Mouse (Mus musculus) neural tube, embryonic 12.5 days (tissue): Measurements from ENCODE around the gene Arhgef40. TPM values are rescaled to one million over a fixed set of nuclear protein-coding genes. Genes with fewer than 3 reads are reported as not detected.

Experiments used
- ATAC-seq: fragments of 200-750 bp; cut with Nextera tagmentation; 2 replicates; pipeline ENCODE4 v1.8.0; 2017; ENCODE audit warnings: low read depth, mild to moderate bottlenecking, moderate TSS enrichment, moderate library complexity; ENCODE audit not compliant: low FRiP score
- H3K27ac ChIP-seq: fragments of 300-500 bp; sonication (generic); 2 replicates; pipeline ENCODE4 v1.5.1; 2016
- H3K27me3 ChIP-seq: fragments of 300-500 bp; sonication (generic); replicated peaks from 2 replicates; pipeline ENCODE4 v1.6.1; 2016; ENCODE audit warnings: mild to moderate bottlenecking
- H3K36me3 ChIP-seq: fragments of 300-500 bp; sonication (generic); 2 replicates; pipeline ENCODE4 v1.6.1; 2016; ENCODE audit warnings: mild to moderate bottlenecking
- H3K4me1 ChIP-seq: fragments of 300-500 bp; sonication (generic); 2 replicates; pipeline ENCODE4 v1.6.1; 2016
- H3K4me2 ChIP-seq: fragments of 300-500 bp; sonication (generic); replicated peaks from 2 replicates; pipeline ENCODE4 v1.6.1; 2016; ENCODE audit warnings: mild to moderate bottlenecking
- H3K4me3 ChIP-seq: fragments of 300-500 bp; sonication (generic); 2 replicates; pipeline ENCODE4 v1.5.1; 2016
- H3K9ac ChIP-seq: fragments of 300-500 bp; sonication (generic); 2 replicates; pipeline ENCODE4 v1.6.1; 2016; ENCODE audit warnings: mild to moderate bottlenecking
- H3K9me3 ChIP-seq: fragments of 300-500 bp; sonication (generic); 2 replicates; pipeline ENCODE4 v1.6.1; 2016; ENCODE audit warnings: mild to moderate bottlenecking
- WGBS: fragments of 180-500 bp; shearing (Covaris S2); methylation state at CpG from one replicate; pipeline ENCODE4 v1.1.7; 2016; 5-methylcytosine and 5-hydroxymethylcytosine counted together
- polyA plus RNA-seq: library from polyadenylated mRNA; unstranded; fragments of >200 nt; fragmentation: Nextera tagmentation; extraction: Ambion mirVana; gene quantifications from 2 replicates; pipeline ENCODE4 v1.2.1, GENCODE M21; 2016

The Arhgef40 gene
- polyA plus RNA-seq, 1 experiment from 2014 or later, result 110 TPM

- under 1% methylated on average over 27 of the region's 27 CpGs for WGBS
- Histone ChIP-seq H3K36me3 (peaks cover 24% of the 10 kb centered on the region), H3K4me2 (peak overlapping the region; percentile 80), H3K9me3 (no peaks in the 10 kb centered on the region), H3K4me1 (peaks cover 25% of the 10 kb centered on the region), H3K4me3 (peak overlapping the region; percentile 69), H3K27ac (peak overlapping the region; percentile 44), H3K27me3 (no peaks in the 10 kb centered on the region), H3K9ac (peak overlapping the region; percentile 82)
- peak; percentile 49 for ATAC-seq
These were observed 1.0 kb downstream of the Arhgef40 start for GRCm38 (mm10) chr14:51985301-51986152.

- WGBS, result 5% methylated on average over 7 of the region's 7 CpGs
- Histone ChIP-seq H3K4me3 (peak overlapping the region; percentile 69), H3K27me3 (no peaks in the 10 kb centered on the region)
These were observed 1.6 kb downstream of the Arhgef40 start for GRCm38 (mm10) chr14:51986153-51986505.

GRCm38 (mm10) chr14:51987177-51987576 is 2.7 kb downstream of the Arhgef40 start:
- no peak overlapping the region for H3K4me3 ChIP-seq
- H3K27ac ChIP-seq, result no peak overlapping the region
- ATAC-seq, result no peak
- no peak overlapping the region for H3K4me2 ChIP-seq
- H3K9me3 ChIP-seq, result no peaks in the 10 kb centered on the region
- WGBS, result 92% methylated on average over 6 of the region's 6 CpGs
- peaks cover 41% of the 10 kb centered on the region for H3K36me3 ChIP-seq
- H3K4me1 ChIP-seq, result peaks cover 25% of the 10 kb centered on the region
- H3K9ac ChIP-seq, result no peak overlapping the region
- no peaks in the 10 kb centered on the region for H3K27me3 ChIP-seq

More at GRCm38 (mm10) chr14:51986153-51986505, 1.6 kb downstream of the Arhgef40 start:
- peak overlapping the region; percentile 2; the same call in 1 of the 2 replicates for H3K27ac ChIP-seq
- H3K4me2 ChIP-seq, result peak overlapping the region; percentile 80
- peaks cover 25% of the 10 kb centered on the region for H3K4me1 ChIP-seq
- H3K36me3 ChIP-seq, result peaks cover 31% of the 10 kb centered on the region
- H3K9ac ChIP-seq, result peak overlapping the region; percentile 82
- no peak for ATAC-seq
- H3K9me3 ChIP-seq, result no peaks in the 10 kb centered on the region

- Histone ChIP-seq H3K9ac (no peak overlapping the region), H3K4me3 (no peak overlapping the region), H3K4me1 (peaks cover 21% of the 10 kb centered on the region), H3K36me3 (peaks cover 52% of the 10 kb centered on the region), H3K4me2 (no peak overlapping the region), H3K27me3 (no peaks in the 10 kb centered on the region), H3K9me3 (no peaks in the 10 kb centered on the region), H3K27ac (no peak overlapping the region)
- WGBS, result 82% methylated on average over 12 of the region's 12 CpGs
- no peak for ATAC-seq
These were observed 4.2 kb downstream of the Arhgef40 start for GRCm38 (mm10) chr14:51988731-51989130.

GRCm38 (mm10) chr14:51989461-51989970 is 5.0 kb downstream of the Arhgef40 start:
- H3K27me3 ChIP-seq, result no peaks in the 10 kb centered on the region
- peaks cover 16% of the 10 kb centered on the region for H3K4me1 ChIP-seq
- H3K4me3 ChIP-seq, result no peak overlapping the region
- no peaks in the 10 kb centered on the region for H3K9me3 ChIP-seq
- ATAC-seq, result no peak
- peaks cover 60% of the 10 kb centered on the region for H3K36me3 ChIP-seq
- H3K9ac ChIP-seq, result no peak overlapping the region
- 73% methylated on average over 12 of the region's 12 CpGs for WGBS
- no peak overlapping the region for H3K4me2 ChIP-seq
- H3K27ac ChIP-seq, result no peak overlapping the region

GRCm38 (mm10) chr14:51994453-51994852 is 9.9 kb downstream of the Arhgef40 start:
- Histone ChIP-seq H3K4me3 (no peak overlapping the region), H3K27me3 (no peaks in the 10 kb centered on the region), H3K4me2 (no peak overlapping the region), H3K9ac (no peak overlapping the region), H3K36me3 (peaks cover 93% of the 10 kb centered on the region), H3K27ac (no peak overlapping the region), H3K4me1 (no peaks in the 10 kb centered on the region; the same call in 1 of the 2 replicates), H3K9me3 (no peaks in the 10 kb centered on the region)
- 95% methylated on average over 4 of the region's 4 CpGs for WGBS
- no peak for ATAC-seq

GRCm38 (mm10) chr14:51995219-51995871 is 10.8 kb downstream of the Arhgef40 start:
- peaks cover 92% of the 10 kb centered on the region for H3K36me3 ChIP-seq
- no peak overlapping the region for H3K4me3 ChIP-seq
- H3K27me3 ChIP-seq, result no peaks in the 10 kb centered on the region
- ATAC-seq, result no peak
- H3K4me2 ChIP-seq, result no peak overlapping the region
- no peaks in the 10 kb centered on the region for H3K9me3 ChIP-seq
- no peak overlapping the region for H3K9ac ChIP-seq
- WGBS, result 81% methylated on average over 12 of the region's 12 CpGs
- no peak overlapping the region for H3K27ac ChIP-seq
- no peaks in the 10 kb centered on the region for H3K4me1 ChIP-seq

- Histone ChIP-seq H3K9ac (no peak overlapping the region), H3K4me3 (no peak overlapping the region), H3K36me3 (peaks cover 89% of the 10 kb centered on the region), H3K27ac (no peak overlapping the region), H3K27me3 (no peaks in the 10 kb centered on the region), H3K4me2 (no peak overlapping the region), H3K4me1 (no peaks in the 10 kb centered on the region), H3K9me3 (no peaks in the 10 kb centered on the region)
- WGBS, result 90% methylated on average over 13 of the region's 13 CpGs
- no peak for ATAC-seq
These were observed 11.8 kb downstream of the Arhgef40 start for GRCm38 (mm10) chr14:51996231-51996841.

GRCm38 (mm10) chr14:51996866-51997265 is 12.3 kb downstream of the Arhgef40 start:
- Histone ChIP-seq H3K9ac (no peak overlapping the region), H3K36me3 (peaks cover 86% of the 10 kb centered on the region)
- ATAC-seq, result no peak

GRCm38 (mm10) chr14:51997483-51997882 is 13.0 kb downstream of the Arhgef40 start:
- H3K9ac ChIP-seq, result no peak overlapping the region
- no peaks in the 10 kb centered on the region for H3K27me3 ChIP-seq
- no peak overlapping the region for H3K4me2 ChIP-seq
- H3K4me3 ChIP-seq, result no peak overlapping the region
- no peak overlapping the region for H3K27ac ChIP-seq
- 90% methylated on average over 14 of the region's 14 CpGs for WGBS
- ATAC-seq, result no peak
- peaks cover 86% of the 10 kb centered on the region for H3K36me3 ChIP-seq
- no peaks in the 10 kb centered on the region for H3K9me3 ChIP-seq
- no peaks in the 10 kb centered on the region for H3K4me1 ChIP-seq

More at GRCm38 (mm10) chr14:51996866-51997265, 12.3 kb downstream of the Arhgef40 start:
- WGBS, result 79% methylated on average over 17 of the region's 17 CpGs
- H3K4me3 ChIP-seq, result no peak overlapping the region
- H3K27ac ChIP-seq, result no peak overlapping the region
- no peaks in the 10 kb centered on the region for H3K4me1 ChIP-seq
- H3K9me3 ChIP-seq, result no peaks in the 10 kb centered on the region
- no peaks in the 10 kb centered on the region for H3K27me3 ChIP-seq
- no peak overlapping the region for H3K4me2 ChIP-seq

- Histone ChIP-seq H3K9ac (peak overlapping the region; percentile 38; the same call in 1 of the 2 replicates), H3K4me3 (no peak overlapping the region), H3K27me3 (no peaks in the 10 kb centered on the region), H3K4me1 (peaks cover 51% of the 10 kb centered on the region), H3K9me3 (no peaks in the 10 kb centered on the region), H3K4me2 (peak overlapping the region; percentile 49), H3K27ac (peak overlapping the region; percentile 43; the same call in 1 of the 2 replicates), H3K36me3 (peaks cover 80% of the 10 kb centered on the region)
- 24% methylated on average over 16 of the region's 16 CpGs for WGBS
- peak; percentile 74 for ATAC-seq
These were observed 19.5 kb downstream of the Arhgef40 start for GRCm38 (mm10) chr14:52003981-52004495.

GRCm38 (mm10) chr14:52005141-52005540 is 20.6 kb downstream of the Arhgef40 start:
- Histone ChIP-seq H3K9me3 (no peaks in the 10 kb centered on the region), H3K4me1 (peaks cover 62% of the 10 kb centered on the region), H3K9ac (no peak overlapping the region), H3K27me3 (no peaks in the 10 kb centered on the region), H3K4me3 (no peak overlapping the region), H3K4me2 (no peak overlapping the region), H3K27ac (0 out of 2 replicates have a peak overlapping the region, but pooled peaks have one; percentile 37), H3K36me3 (peaks cover 74% of the 10 kb centered on the region)
- WGBS, result 68% methylated on average over 7 of the region's 7 CpGs
- no peak for ATAC-seq
